Mouse (Mus musculus): ENCODE results near the gene Gm20503. TPM values are rescaled to one million over a fixed set of nuclear protein-coding genes. Genes with fewer than 3 reads are reported as not detected.

Gene Gm20503
- total and polyA plus RNA-seq, 3 experiments, result 0.13 to 0.70 TPM; not detected in 1

GRCm38 (mm10) chr4:59007016-59007415 lies 4.0 kb downstream of the Gm20503 start:
- Histone ChIP-seq H3K9me3 (replicated peaks; ENCODE audit: low read length) (no peaks in the 10 kb centered on the region), H3K27ac (ENCODE audit: insufficient read depth, low read depth) (no peak overlapping the region), H3K4me1 (ENCODE audit: control insufficient read depth in 1 of 2, insufficient read depth in 2 of 2) (peaks cover 18 to 69% of the 10 kb centered on the region in 2 experiments), H3K4me2 (ENCODE audit: insufficient read depth, low read depth, poor library complexity, severe bottlenecking) (no peak overlapping the region), H3K4me3 (replicated peaks in 1 of 3; ENCODE audit: low read depth in 2 of 3, low read length in 2 of 3, poor library complexity in 1 of 3) (no peak overlapping the region), H3K79me2 (replicated peaks; ENCODE audit: control insufficient read depth, extremely low read depth, insufficient read depth, poor library complexity, severe bottlenecking) (peaks cover 18% of the 10 kb centered on the region), H3K27me3 (replicated peaks) (no peaks in the 10 kb centered on the region), H3K9ac (ENCODE audit: insufficient read depth, low read depth) (no peak overlapping the region), H3K36me3 (replicated peaks in 1 of 2; ENCODE audit: control insufficient read depth in 1 of 2, insufficient read depth in 1 of 2, low read length in 1 of 2) (peaks cover 0 to 2% of the 10 kb centered on the region in 2 experiments)
- no peak for TF ChIP-seq RAD21 (IDR thresholded peaks at IDR 0.05; ENCODE audit: low read depth, low read length)
- no peak for TF ChIP-seq ELF1 (IDR thresholded peaks at IDR 0.05; ENCODE audit: low read depth, low read length)
- TF ChIP-seq NRF1 (IDR thresholded peaks at IDR 0.05; ENCODE audit: low read depth, low read length), result no peak
- no peak for TF ChIP-seq SMC3 (IDR thresholded peaks at IDR 0.05; ENCODE audit: low read depth, low read length)
- TF ChIP-seq MAFK (IDR thresholded peaks at IDR 0.05; ENCODE audit: insufficient replicate concordance, low read length), result no peak
- no peak for TF ChIP-seq EP300 (IDR thresholded peaks at IDR 0.05; ENCODE audit: low read length)
- no peak for TF ChIP-seq MXI1 (IDR thresholded peaks at IDR 0.05; ENCODE audit: low read depth, low read length)
- TF ChIP-seq USF2 (conservative IDR thresholded peaks at IDR 0.05; ENCODE audit: low read depth, low read length), result no peak
- no peak for TF ChIP-seq E2F4 (IDR thresholded peaks at IDR 0.05; ENCODE audit: insufficient replicate concordance, low read depth, low read length)
- no peak for TF ChIP-seq IRF4 (IDR thresholded peaks at IDR 0.05; ENCODE audit: low read depth, low read length)
- no peak for TF ChIP-seq HCFC1 (IDR thresholded peaks at IDR 0.05; ENCODE audit: low read depth, low read length)
- no peak for TF ChIP-seq TBP (conservative IDR thresholded peaks at IDR 0.05; ENCODE audit: low read depth, low read length)
- TF ChIP-seq KAT2A (IDR thresholded peaks at IDR 0.05; ENCODE audit: insufficient replicate concordance, low read length), result no peak
- no peak for TF ChIP-seq MAZ (IDR thresholded peaks at IDR 0.05; ENCODE audit: low read depth, low read length)
- no peak for TF ChIP-seq GABPA (IDR thresholded peaks at IDR 0.05; ENCODE audit: insufficient replicate concordance, low read depth, low read length)
- TF ChIP-seq JUND (conservative IDR thresholded peaks at IDR 0.05; ENCODE audit: low read depth, low read length), result no peak
- no peak for TF ChIP-seq ZMIZ1 (IDR thresholded peaks at IDR 0.05; ENCODE audit: low read depth, low read length)
- no peak for DNase-seq (ENCODE audit: extremely low read depth)
- dilution Hi-C loops (cut with MboI; ENCODE audit: extremely low pct_ligation_motif_present, extremely low pct_unique_long_range_greater_than_20kb, low sequenced_read_pairs), result no loop called here
- in situ Hi-C loops (cut with MboI; ENCODE audit: low pct_ligation_motif_present, low pct_unique_long_range_greater_than_20kb, low sequenced_read_pairs), result no loop called here

- no peak overlapping the region for H3K9ac ChIP-seq (ENCODE audit: insufficient read depth, low read depth)
- peaks cover 0 to 2% of the 10 kb centered on the region in 2 experiments for H3K36me3 ChIP-seq (replicated peaks in 1 of 2; ENCODE audit: control insufficient read depth in 1 of 2, insufficient read depth in 1 of 2, low read length in 1 of 2)
- dilution Hi-C loops (cut with MboI; ENCODE audit: extremely low pct_ligation_motif_present, extremely low pct_unique_long_range_greater_than_20kb, low sequenced_read_pairs) (no loop called here), in situ Hi-C loops (cut with MboI; ENCODE audit: low pct_ligation_motif_present, low pct_unique_long_range_greater_than_20kb, low sequenced_read_pairs) (no loop called here)
- TF ChIP-seq ZKSCAN1 (IDR thresholded peaks at IDR 0.05; ENCODE audit: borderline replicate concordance, low read depth, low read length), result no peak
- TF ChIP-seq JUND (conservative IDR thresholded peaks at IDR 0.05; ENCODE audit: low read depth, low read length), result peak; percentile 50; the same call in 1 of the 2 replicates
- no peak for TF ChIP-seq RCOR1 (conservative IDR thresholded peaks at IDR 0.05; ENCODE audit: low read depth, low read length)
- no peak for TF ChIP-seq CHD1 (IDR thresholded peaks at IDR 0.05; ENCODE audit: low read depth, low read length)
- TF ChIP-seq SIN3A (IDR thresholded peaks at IDR 0.05; ENCODE audit: low read length), result no peak
- no peak for TF ChIP-seq ZMIZ1 (IDR thresholded peaks at IDR 0.05; ENCODE audit: low read depth, low read length)
- no peak for TF ChIP-seq ZNF384 (IDR thresholded peaks at IDR 0.05; ENCODE audit: low read depth, low read length)
- peak; percentile 55; the same call in 1 of the 2 replicates for TF ChIP-seq JUN (IDR thresholded peaks at IDR 0.05; ENCODE audit: insufficient read depth, low read depth, low read length)
- TF ChIP-seq MEF2A (IDR thresholded peaks at IDR 0.05; ENCODE audit: borderline replicate concordance, low read depth, low read length), result no peak
- no peak for TF ChIP-seq BHLHE40 (IDR thresholded peaks at IDR 0.05; ENCODE audit: low read depth, low read length)
- no peak for TF ChIP-seq IRF4 (IDR thresholded peaks at IDR 0.05; ENCODE audit: low read depth, low read length)
- no peak for TF ChIP-seq HCFC1 (IDR thresholded peaks at IDR 0.05; ENCODE audit: low read depth, low read length)
- TF ChIP-seq CTCF (conservative IDR thresholded peaks at IDR 0.05 in 1 of 2, IDR thresholded peaks at IDR 0.05 in 1 of 2; ENCODE audit: low read depth in 2 of 2, low read length in 2 of 2), result 0 out of 4 replicates have a peak, but pooled peaks of 1 of the 2 experiments have one; percentile 5
- no peak for TF ChIP-seq USF2 (conservative IDR thresholded peaks at IDR 0.05; ENCODE audit: low read depth, low read length)
- no peak for TF ChIP-seq MAX (IDR thresholded peaks at IDR 0.05; ENCODE audit: low read length)
- TF ChIP-seq SMC3 (IDR thresholded peaks at IDR 0.05; ENCODE audit: low read depth, low read length), result no peak
- H3K9me3 ChIP-seq (replicated peaks; ENCODE audit: low read length), result no peaks in the 10 kb centered on the region
- no peak overlapping the region for H3K4me3 ChIP-seq (replicated peaks in 1 of 3; ENCODE audit: low read depth in 2 of 3, low read length in 2 of 3, poor library complexity in 1 of 3)
- H3K27me3 ChIP-seq (replicated peaks), result no peaks in the 10 kb centered on the region
- H3K4me1 ChIP-seq (ENCODE audit: control insufficient read depth in 1 of 2, insufficient read depth in 2 of 2), result peaks cover 18 to 64% of the 10 kb centered on the region in 2 experiments
- no peak overlapping the region for H3K4me2 ChIP-seq (ENCODE audit: insufficient read depth, low read depth, poor library complexity, severe bottlenecking)
- no peak overlapping the region for H3K27ac ChIP-seq (ENCODE audit: insufficient read depth, low read depth)
- DNase-seq (ENCODE audit: extremely low read depth), result no peak
- H3K79me2 ChIP-seq (replicated peaks; ENCODE audit: control insufficient read depth, extremely low read depth, insufficient read depth, poor library complexity, severe bottlenecking), result peaks cover 18% of the 10 kb centered on the region
Measured at GRCm38 (mm10) chr4:59007974-59008373, 5.0 kb downstream of the Gm20503 start.

All from CH12.LX (cell line).